Mouse (Mus musculus) heart, adult 2 months (tissue): ENCODE results near the gene Htr1d. TPM values are rescaled to one million over a fixed set of nuclear protein-coding genes. Genes with fewer than 3 reads are reported as not detected.
A peak's percentile ranks its signal among the peaks of the same experiment; 100 is the strongest.

Source experiments
- DNase-seq, 2 experiments: peaks; one replicate each; pipeline ENCODE4 v3.0.0; 2021
- H3K27ac ChIP-seq: fragments of 200-600 bp; 2 replicates; pipeline ENCODE4 v1.8.1; 2022
- H3K27me3 ChIP-seq: fragments of 200-500 bp; 2 replicates; pipeline ENCODE4 v1.6.1; 2012; ENCODE audit warnings: mild to moderate bottlenecking, low read length, inconsistent platforms, mixed read lengths; ENCODE audit not compliant: control insufficient read depth, insufficient read depth
- H3K36me3 ChIP-seq: fragments of 200-500 bp; 2 replicates; pipeline ENCODE4 v1.6.1; 2012; ENCODE audit warnings: low read length, inconsistent platforms; ENCODE audit not compliant: control insufficient read depth, insufficient read depth
- H3K4me1 ChIP-seq: fragments of 200-500 bp; 2 replicates; pipeline ENCODE4 v1.6.1; 2011; ENCODE audit warnings: low read length; ENCODE audit not compliant: control insufficient read depth, insufficient read depth
- H3K4me3 ChIP-seq: fragments of 200-600 bp; 2 replicates; pipeline ENCODE4 v1.8.1; 2022
- H3K79me2 ChIP-seq: fragments of 200-500 bp; replicated peaks from 2 replicates; pipeline ENCODE4 v1.6.1; 2012; ENCODE audit warnings: mild to moderate bottlenecking, inconsistent platforms, low read length, moderate library complexity, mixed read lengths; ENCODE audit not compliant: control insufficient read depth, insufficient read depth
- H3K9ac ChIP-seq: fragments of 200-500 bp; 2 replicates; pipeline ENCODE4 v1.6.1; 2012; ENCODE audit warnings: low read depth, mild to moderate bottlenecking, control low read depth, inconsistent platforms, low read length, mixed read lengths
- CTCF ChIP-seq: fragments of 200-600 bp; IDR thresholded peaks from 2 replicates; pipeline ENCODE4 v1.8.1; 2022; ENCODE audit warnings: antibody characterized with exemption, mild to moderate bottlenecking, moderate library complexity
- EP300 ChIP-seq: fragments of 200-500 bp; IDR thresholded peaks from 2 replicates; pipeline ENCODE4 v1.6.1; 2011; ENCODE audit warnings: low read depth, low read length, control low read depth; ENCODE audit not compliant: insufficient read depth
- POLR2A ChIP-seq: fragments of 200-500 bp; IDR thresholded peaks from 2 replicates; pipeline ENCODE4 v1.6.1; 2011; ENCODE audit warnings: mild to moderate bottlenecking, low read depth, low read length, control low read depth; ENCODE audit not compliant: insufficient read depth
- WGBS: fragments of 180-500 bp; shearing (Covaris S2); methylation state at CpG from one replicate; pipeline ENCODE4 v1.1.7; 2018; 5-methylcytosine and 5-hydroxymethylcytosine counted together
- intact Hi-C: fragments of 180-260 bp; cut with DNase I; formaldehyde crosslinking; loops from one replicate; pipeline ENCODE4 v1.15.1; 2025
- polyA plus RNA-seq: library from polyadenylated mRNA; depleted of rRNA; stranded (reverse); fragments of >200 nt; gene quantifications from 2 replicates; pipeline ENCODE4 v1.2.3, GENCODE M21; 2012
- total RNA-seq, 2 experiments: library from RNA; stranded (reverse); gene quantifications; 2 replicates each; pipeline ENCODE4 v1.2.3; 2021

The Htr1d gene
- total and polyA plus RNA-seq, 3 experiments, result 0.04 TPM; not detected in 2

DNA sequence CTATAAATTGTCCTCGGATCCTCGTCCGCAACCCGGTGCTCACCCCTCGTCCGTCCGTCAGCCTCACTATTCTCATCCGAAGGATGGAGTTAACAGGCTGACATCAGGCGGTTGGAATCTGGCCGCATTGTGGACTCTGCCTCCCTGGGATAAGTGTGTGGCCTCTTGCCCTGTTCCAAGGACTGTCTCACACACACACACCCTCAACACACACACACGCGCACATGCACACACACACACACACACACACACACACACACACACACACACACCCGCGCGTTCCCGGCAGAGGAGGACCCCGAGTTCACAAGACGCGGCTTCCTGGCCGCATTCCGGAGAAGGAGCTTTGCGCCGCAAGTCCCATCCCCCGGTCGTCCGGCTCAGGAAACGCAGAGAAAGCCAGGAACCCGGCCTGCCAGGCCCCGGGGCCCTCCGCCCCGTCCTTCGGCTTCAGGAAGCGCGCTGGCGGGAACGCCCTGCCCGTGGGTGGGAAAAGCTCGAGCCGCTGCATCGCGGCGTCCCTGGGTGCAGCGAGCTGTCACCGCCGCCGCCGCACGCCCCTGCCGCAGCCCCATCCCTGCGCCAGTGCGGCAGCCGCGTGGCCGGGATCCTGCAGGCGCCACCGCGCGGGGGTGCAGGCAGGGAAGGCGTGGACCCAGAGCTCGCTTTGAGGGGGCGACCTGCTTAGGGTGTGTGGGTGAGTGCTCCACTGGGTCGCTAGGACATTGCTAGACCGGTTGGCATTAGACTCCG lies 38.9 kb downstream of the Htr1d start, which contains the start of gene 6030445D17Rik:
TSS of gene 6030445D17Rik (plus strand) at position 165 of the 753 bp plus-strand sequence.
- no peaks in the 10 kb centered on the region for H3K79me2 ChIP-seq
- H3K4me1 ChIP-seq, result peaks cover 21% of the 10 kb centered on the region
- intact Hi-C loops, result loop anchor here (5.0 to 10.0 kb wide), 2 partner anchors 177 to 320 kb away; partner anchors contain the start of genes Id3 and Zfp46
- WGBS, result 2% methylated on average over 64 of the region's 64 CpGs
- H3K36me3 ChIP-seq, result peaks cover 3% of the 10 kb centered on the region; the same call in 1 of the 2 replicates
- TF ChIP-seq POLR2A (peak; percentile 56), CTCF (no peak), EP300 (peak; percentile 53; the same call in 1 of the 2 replicates)
- peak within 1 kb of the TSS; percentile 97 for H3K9ac ChIP-seq
- H3K27ac ChIP-seq, result peak within 1 kb of the TSS; percentile 97
- H3K27me3 ChIP-seq, result no peaks in the 10 kb centered on the region
- peak; percentile 90 to 92 for DNase-seq
- H3K4me3 ChIP-seq, result peak within 1 kb of the TSS; percentile 81

DNA sequence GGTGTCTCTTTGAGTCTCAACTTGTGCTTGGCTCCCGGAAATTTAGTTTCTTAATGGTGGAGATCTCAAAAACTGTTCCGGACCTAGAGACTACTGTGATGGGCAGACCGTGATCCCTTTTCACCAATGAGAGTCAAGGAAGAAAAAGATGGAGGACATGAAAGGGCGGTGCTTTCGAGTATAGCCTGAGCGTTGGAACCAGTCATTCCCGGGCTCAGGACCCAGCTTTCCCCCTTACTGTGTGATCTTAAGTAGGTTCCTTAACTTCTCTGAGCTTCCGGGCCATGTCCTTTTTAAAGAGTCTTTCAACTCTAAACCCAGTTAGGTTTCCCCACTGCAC lies 39.5 kb downstream of the Htr1d start:
- WGBS, result 6% methylated on average over 8 of the region's 8 CpGs
- no peak for DNase-seq
- intact Hi-C loops, result loop anchor here (5.0 to 10.0 kb wide), 2 partner anchors 178 to 321 kb away; partner anchors contain the start of genes Id3 and Zfp46
- Histone ChIP-seq H3K4me1 (peaks cover 21% of the 10 kb centered on the region), H3K27ac (peak overlapping the region; percentile 97), H3K4me3 (peak overlapping the region; percentile 81), H3K27me3 (no peaks in the 10 kb centered on the region), H3K36me3 (peaks cover 3% of the 10 kb centered on the region; the same call in 1 of the 2 replicates), H3K79me2 (no peaks in the 10 kb centered on the region), H3K9ac (peak overlapping the region; percentile 97)
- no peak for TF ChIP-seq CTCF
- no peak for TF ChIP-seq POLR2A
- TF ChIP-seq EP300, result no peak

DNA sequence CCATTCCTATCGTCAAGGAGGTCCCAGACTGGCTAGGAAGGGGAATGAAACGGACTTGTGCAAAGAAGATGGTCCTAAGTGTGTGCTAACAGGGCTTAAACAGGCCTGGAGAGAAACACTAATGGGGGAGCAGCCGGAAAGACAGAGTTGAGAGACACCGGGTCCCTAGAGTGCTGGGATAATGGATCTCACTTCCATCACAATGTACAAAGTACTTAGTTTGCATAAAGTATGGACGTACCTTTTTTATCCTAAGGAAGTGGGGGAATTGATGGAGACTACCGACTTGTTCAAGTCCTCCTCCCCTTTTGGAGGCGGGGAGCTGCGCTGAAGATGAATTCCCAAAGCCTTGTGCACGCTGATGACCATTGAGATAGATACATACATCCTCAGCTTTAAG lies 40.1 kb downstream of the Htr1d start:
- no peak for TF ChIP-seq POLR2A
- TF ChIP-seq CTCF, result no peak
- no peak for TF ChIP-seq EP300
- Histone ChIP-seq H3K27ac (peak overlapping the region; percentile 97), H3K79me2 (no peaks in the 10 kb centered on the region), H3K4me1 (peaks cover 20% of the 10 kb centered on the region), H3K4me3 (peak overlapping the region; percentile 81), H3K9ac (peak overlapping the region; percentile 97), H3K27me3 (no peaks in the 10 kb centered on the region), H3K36me3 (peaks cover 3% of the 10 kb centered on the region; the same call in 1 of the 2 replicates)
- 42% methylated on average over 9 of the region's 9 CpGs for WGBS
- no peak for DNase-seq
- intact Hi-C loops, result loop anchor here (5.0 to 10.0 kb wide), 2 partner anchors 179 to 321 kb away; partner anchors contain the start of genes Id3 and Zfp46

DNA sequence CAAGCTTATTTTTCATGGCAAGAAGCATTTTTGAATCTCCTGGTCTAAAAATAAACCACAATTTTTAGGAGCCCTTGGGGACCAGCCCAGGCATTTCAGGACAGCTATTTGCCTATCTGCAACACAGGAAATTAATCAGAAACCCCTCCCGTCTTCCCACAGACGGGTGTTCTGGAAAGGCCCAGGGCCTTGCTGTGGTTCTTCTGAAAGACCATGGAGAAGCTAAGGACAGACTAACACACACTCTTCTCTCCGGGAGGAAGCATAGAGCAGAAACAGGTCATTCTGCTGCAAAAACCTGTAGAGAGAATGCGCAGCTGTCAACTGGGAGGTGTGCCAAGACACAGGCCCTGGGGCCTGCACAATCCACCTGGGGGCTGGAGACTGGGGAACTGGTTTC lies 42.9 kb downstream of the Htr1d start:
- 16% methylated on average over 4 of the region's 4 CpGs for WGBS
- Histone ChIP-seq H3K27me3 (no peaks in the 10 kb centered on the region), H3K79me2 (no peaks in the 10 kb centered on the region), H3K27ac (peak overlapping the region; percentile 90), H3K4me1 (peaks cover 25% of the 10 kb centered on the region), H3K36me3 (peaks cover 6% of the 10 kb centered on the region; the same call in 1 of the 2 replicates), H3K9ac (peak overlapping the region; percentile 32; the same call in 1 of the 2 replicates), H3K4me3 (no peak overlapping the region)
- intact Hi-C loops, result loop anchor here (10.0 kb wide), 1 partner anchor 181 kb away; the partner anchor contains the start of gene Zfp46
- TF ChIP-seq EP300, result peak; percentile 64; the same call in 1 of the 2 replicates
- TF ChIP-seq POLR2A, result no peak
- peak; percentile 58 to 67 for DNase-seq

DNA sequence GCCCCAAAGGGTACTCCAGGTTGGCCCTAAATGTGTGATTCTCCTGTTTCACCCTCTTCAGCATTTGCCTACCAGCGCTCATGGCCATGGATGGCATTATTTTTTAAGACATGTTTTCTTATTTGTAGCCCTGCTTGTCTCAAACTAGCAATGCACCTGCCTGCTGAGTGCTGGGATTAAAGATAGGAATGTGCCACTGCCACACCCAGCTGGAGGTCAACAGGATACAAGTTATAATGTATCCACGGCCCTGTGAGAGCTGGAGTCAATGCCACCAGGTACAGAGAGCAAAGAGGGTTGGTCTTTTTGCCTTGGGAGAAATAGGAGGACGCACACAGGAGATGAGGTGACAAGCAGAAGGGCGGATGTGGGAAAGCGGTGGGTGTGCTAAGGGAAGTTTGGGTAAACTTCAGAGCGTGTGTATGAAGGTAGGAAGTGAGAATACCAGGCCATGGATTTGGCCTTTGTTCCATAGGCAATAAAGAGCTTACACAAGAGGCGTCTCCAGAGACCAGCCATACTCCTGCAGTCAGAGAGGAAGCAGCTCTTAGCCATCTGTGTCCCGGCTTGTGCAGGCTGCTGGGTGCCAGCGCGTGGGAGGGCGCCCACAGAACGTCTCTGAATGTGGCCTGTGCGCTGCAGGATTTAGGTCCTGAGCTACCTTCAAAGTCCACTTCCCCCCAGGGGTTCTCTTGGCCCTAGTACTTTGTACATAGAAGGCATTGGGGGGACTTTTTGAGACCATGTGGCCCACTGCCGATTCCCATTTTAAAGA lies 45.4 kb downstream of the Htr1d start:
- peaks cover 1% of the 10 kb centered on the region; the same call in 1 of the 2 replicates for H3K79me2 ChIP-seq
- DNase-seq, result peak; percentile 31 to 41
- no peaks in the 10 kb centered on the region for H3K27me3 ChIP-seq
- H3K9ac ChIP-seq, result no peak overlapping the region
- intact Hi-C loops, result loop anchor here (10.0 kb wide), 1 partner anchor 184 kb away; the partner anchor contains the start of gene Zfp46
- TF ChIP-seq POLR2A (no peak), EP300 (no peak), CTCF (no peak)
- no peak overlapping the region for H3K4me3 ChIP-seq
- H3K27ac ChIP-seq, result peak overlapping the region; percentile 92
- H3K36me3 ChIP-seq, result peaks cover 12% of the 10 kb centered on the region; the same call in 1 of the 2 replicates
- H3K4me1 ChIP-seq, result peaks cover 23% of the 10 kb centered on the region
- 50% methylated on average over 14 of the region's 14 CpGs for WGBS
